Mouse (Mus musculus) erythroblast, embryonic 14.5 days (primary cell): ENCODE data around the gene Majin. TPM values are rescaled to one million over a fixed set of nuclear protein-coding genes. Genes with fewer than 3 reads are reported as not detected.

Source experiments
- H3K27me3 ChIP-seq: 2 replicates; pipeline ENCODE4 v1.6.1; 2012; ENCODE audit warnings: inconsistent platforms; ENCODE audit not compliant: control insufficient read depth
- H3K36me3 ChIP-seq: 2 replicates; pipeline ENCODE4 v1.6.1; 2012; ENCODE audit warnings: mild to moderate bottlenecking, inconsistent platforms; ENCODE audit not compliant: control insufficient read depth
- H3K4me1 ChIP-seq: 2 replicates; pipeline ENCODE4 v1.6.1; 2012; ENCODE audit warnings: inconsistent platforms; ENCODE audit not compliant: control insufficient read depth
- H3K4me3 ChIP-seq: replicated peaks from 2 replicates; pipeline ENCODE3; 2012; ENCODE audit warnings: moderate library complexity, mild to moderate bottlenecking, inconsistent platforms
- H3K9me3 ChIP-seq: 2 replicates; pipeline ENCODE4 v1.6.1; 2012; ENCODE audit warnings: low read length, inconsistent platforms, mixed read lengths; ENCODE audit not compliant: control insufficient read depth
- GATA1 ChIP-seq: IDR thresholded peaks from 2 replicates; pipeline ENCODE4 v1.6.1; 2012; ENCODE audit warnings: low read length, inconsistent platforms, mixed read lengths
- TAL1 ChIP-seq: IDR thresholded peaks from 3 replicates; pipeline ENCODE4 v1.6.1; 2012; ENCODE audit warnings: low read length, inconsistent platforms, mixed read lengths
- polyA plus RNA-seq: library from polyadenylated mRNA; stranded (reverse); fragments of >175 nt; gene quantifications from 2 replicates; pipeline ENCODE4 v1.2.3, GENCODE M21; 2012

Gene Majin
- polyA plus RNA-seq, 1 experiment: not detected

DNA sequence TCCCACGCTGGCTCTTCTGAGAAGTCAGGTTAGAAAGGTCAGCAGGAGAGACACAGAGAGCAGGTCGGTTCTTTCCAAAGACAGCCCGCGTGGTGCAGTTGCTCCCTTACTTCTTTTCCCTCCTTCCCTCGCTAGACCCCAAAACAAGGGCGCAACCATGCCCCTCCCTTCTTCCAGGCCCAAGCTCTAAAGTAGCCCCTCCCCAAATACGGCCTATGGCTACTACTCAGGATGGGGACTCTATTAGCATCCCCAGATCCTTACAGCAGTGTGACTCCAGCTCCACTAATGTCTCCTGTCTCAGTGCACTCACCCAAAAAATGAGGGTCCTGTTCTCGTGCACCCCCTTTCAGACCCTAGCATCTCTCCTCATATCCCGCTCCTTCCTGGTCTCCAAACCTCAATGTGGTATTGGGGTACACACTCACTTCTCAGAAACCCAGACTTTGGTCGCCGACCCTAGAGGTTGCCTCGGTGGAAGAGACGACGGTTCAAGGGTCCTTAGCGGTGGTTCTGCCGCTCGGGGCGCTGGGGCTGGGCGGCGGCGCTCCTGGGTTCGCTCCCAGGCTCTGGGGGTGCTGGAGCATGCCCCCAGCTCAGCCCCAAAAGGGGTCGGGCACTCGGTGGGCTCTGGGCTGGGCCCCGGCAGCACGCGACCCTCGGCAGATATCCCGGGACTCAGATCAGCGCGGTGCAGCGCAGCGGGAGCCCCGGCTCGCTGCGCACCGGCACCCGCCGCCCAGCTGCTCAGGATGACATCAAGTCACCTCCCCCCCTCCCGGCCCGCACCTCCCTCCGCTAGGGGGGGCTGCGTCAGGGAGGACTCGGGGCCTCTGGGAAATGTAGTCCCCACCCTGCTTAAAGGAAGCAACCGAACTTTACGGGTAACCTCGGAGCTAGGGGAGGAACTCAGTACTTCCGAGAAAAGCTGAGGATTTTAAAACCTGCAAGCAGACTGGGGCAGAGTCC lies 51.2 kb downstream of the Majin start, which contains the start of gene Ppp2r5b:
Gene Ppp2r5b (minus strand): TSS at position 789 of the 969 bp plus-strand sequence.
- TF ChIP-seq TAL1 (no peak), GATA1 (no peak)
- Histone ChIP-seq H3K27me3 (no peaks in the 10 kb centered on the region), H3K4me3 (peak within 1 kb of the TSS; percentile 82), H3K9me3 (no peaks in the 10 kb centered on the region), H3K4me1 (peaks cover 68% of the 10 kb centered on the region), H3K36me3 (peaks cover 11% of the 10 kb centered on the region)

- no peaks in the 10 kb centered on the region for H3K9me3 ChIP-seq
- no peaks in the 10 kb centered on the region for H3K27me3 ChIP-seq
- H3K4me1 ChIP-seq: peaks cover 75% of the 10 kb centered on the region
- H3K36me3 ChIP-seq: peaks cover 7% of the 10 kb centered on the region; the same call in 1 of the 2 replicates
- no peak for TF ChIP-seq TAL1
- no peak for TF ChIP-seq GATA1
- H3K4me3 ChIP-seq: peak overlapping the region; percentile 82
Observed at GRCm38 (mm10) chr19:6236053-6236441, 51.9 kb downstream of the Majin start.

DNA sequence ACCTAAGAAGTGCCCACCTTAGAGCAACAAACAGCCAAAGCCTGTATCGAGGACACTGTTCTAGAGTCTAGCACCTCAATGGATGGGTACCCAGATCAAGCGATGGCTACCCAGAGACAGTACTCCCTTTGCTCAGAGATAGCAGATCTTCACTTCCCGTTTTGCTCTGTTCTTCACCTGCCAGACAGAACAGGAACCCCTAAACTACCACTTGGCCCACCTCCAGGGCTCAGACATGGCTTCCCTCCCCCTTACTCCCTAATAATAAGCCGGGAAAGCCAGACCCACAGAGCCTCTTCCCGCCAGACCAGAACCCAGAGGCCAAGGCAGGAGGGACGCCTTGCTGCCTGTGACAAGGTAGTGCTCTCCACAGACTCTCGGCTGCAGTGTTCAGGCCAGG lies 52.7 kb downstream of the Majin start:
- no peak overlapping the region for H3K4me3 ChIP-seq
- peaks cover 79% of the 10 kb centered on the region for H3K4me1 ChIP-seq
- peaks cover 7% of the 10 kb centered on the region; the same call in 1 of the 2 replicates for H3K36me3 ChIP-seq
- H3K27me3 ChIP-seq: no peaks in the 10 kb centered on the region
- no peaks in the 10 kb centered on the region for H3K9me3 ChIP-seq
- TF ChIP-seq TAL1 (no peak), GATA1 (no peak)

- TF ChIP-seq TAL1 (no peak), GATA1 (no peak)
- Histone ChIP-seq H3K4me3 (no peak overlapping the region), H3K36me3 (peaks cover 7% of the 10 kb centered on the region), H3K4me1 (peaks cover 92% of the 10 kb centered on the region), H3K27me3 (no peaks in the 10 kb centered on the region), H3K9me3 (no peaks in the 10 kb centered on the region)
Observed at GRCm38 (mm10) chr19:6238740-6239139, 54.6 kb downstream of the Majin start.

GRCm38 (mm10) chr19:6240136-6240535 lies 55.9 kb downstream of the Majin start:
- Histone ChIP-seq H3K4me3 (peak overlapping the region; percentile 73), H3K9me3 (no peaks in the 10 kb centered on the region), H3K27me3 (no peaks in the 10 kb centered on the region), H3K36me3 (peaks cover 21% of the 10 kb centered on the region), H3K4me1 (peaks cover 79% of the 10 kb centered on the region)
- TF ChIP-seq GATA1 (peak; percentile 61), TAL1 (no peak)

GRCm38 (mm10) chr19:6240725-6241124 lies 56.5 kb downstream of the Majin start:
- peak overlapping the region; percentile 73 for H3K4me3 ChIP-seq
- H3K4me1 ChIP-seq: peaks cover 74% of the 10 kb centered on the region
- peaks cover 27% of the 10 kb centered on the region for H3K36me3 ChIP-seq

DNA sequence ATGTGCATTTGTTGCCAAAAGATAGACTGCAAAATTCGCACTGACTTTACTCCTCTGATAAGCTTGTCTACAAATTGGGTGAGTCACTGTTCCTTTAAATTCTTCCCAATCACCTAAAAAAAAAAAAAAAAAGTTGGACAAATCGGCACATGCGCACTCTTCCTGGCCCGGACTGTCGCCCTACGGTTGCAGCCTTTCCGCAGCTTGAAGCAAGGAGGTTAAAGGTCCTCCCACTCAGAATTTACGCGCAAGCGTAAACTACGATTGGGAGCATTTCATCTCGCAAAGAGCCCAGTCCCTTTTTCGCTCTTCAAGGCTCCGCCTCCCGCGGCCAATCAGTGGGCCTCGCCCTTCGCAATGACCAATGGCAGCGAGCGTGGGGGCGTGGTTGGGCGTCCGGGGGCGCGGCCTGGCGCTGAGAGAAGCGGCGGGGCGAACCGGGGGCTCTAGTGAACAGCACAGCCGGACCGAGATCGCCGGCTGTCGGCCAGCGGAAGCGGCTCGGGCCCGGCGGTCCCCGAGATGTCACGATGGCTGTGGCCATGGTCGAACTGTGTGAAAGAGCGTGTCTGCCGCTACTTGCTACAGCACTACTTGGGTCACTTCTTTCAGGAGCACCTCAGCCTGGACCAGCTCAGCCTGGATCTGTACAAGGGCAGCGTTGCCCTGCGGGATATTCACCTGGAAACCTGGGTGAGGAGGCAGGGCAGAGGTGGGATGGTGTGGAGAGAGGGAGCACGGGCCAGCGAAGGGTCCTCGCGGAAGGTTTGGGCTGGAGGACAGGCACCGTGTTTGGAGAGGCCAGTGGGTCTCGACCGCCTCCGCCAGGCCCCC lies 57.3 kb downstream of the Majin start, which contains the start of gene Atg2a:
Gene Atg2a (plus strand): TSS at position 395 of the 834 bp plus-strand sequence.
- TF ChIP-seq TAL1: no peak
- no peak for TF ChIP-seq GATA1
- no peaks in the 10 kb centered on the region for H3K9me3 ChIP-seq
- H3K4me1 ChIP-seq: peaks cover 67% of the 10 kb centered on the region
- peak within 1 kb of the TSS; percentile 73 for H3K4me3 ChIP-seq
- no peaks in the 10 kb centered on the region for H3K27me3 ChIP-seq
- peaks cover 35% of the 10 kb centered on the region for H3K36me3 ChIP-seq

More at GRCm38 (mm10) chr19:6240725-6241124, 56.5 kb downstream of the Majin start:
- TF ChIP-seq GATA1 (no peak), TAL1 (no peak)
- Histone ChIP-seq H3K9me3 (no peaks in the 10 kb centered on the region), H3K27me3 (no peaks in the 10 kb centered on the region)

GRCm38 (mm10) chr19:6242281-6242680 lies 58.1 kb downstream of the Majin start:
- no peak for TF ChIP-seq GATA1
- no peak for TF ChIP-seq TAL1
- Histone ChIP-seq H3K27me3 (no peaks in the 10 kb centered on the region), H3K9me3 (no peaks in the 10 kb centered on the region), H3K4me3 (peak overlapping the region; percentile 73), H3K4me1 (peaks cover 59% of the 10 kb centered on the region), H3K36me3 (peaks cover 43% of the 10 kb centered on the region)
